ENCODE assay signal across 37 mouse cellular contexts in the genomic region with DNA sequence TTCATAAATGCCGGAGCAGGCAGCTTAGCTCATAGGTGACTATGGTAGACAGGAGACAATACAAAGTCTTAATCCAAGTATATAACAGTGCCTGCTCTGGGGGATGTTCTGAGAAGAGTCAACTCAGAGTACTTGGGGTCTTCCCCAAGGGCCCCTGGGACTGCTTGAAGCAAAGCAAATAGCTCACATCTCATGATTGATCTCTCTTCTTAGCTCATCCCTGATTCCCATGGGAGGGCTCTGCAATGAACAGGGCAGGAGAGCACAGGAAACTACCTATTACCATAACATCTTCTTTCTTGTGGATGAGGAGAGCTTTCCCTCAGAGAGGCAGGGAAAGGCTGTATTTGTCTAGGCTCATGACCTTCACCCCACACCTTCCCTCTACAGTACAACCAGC. TPM values are rescaled to one million over a fixed set of nuclear protein-coding genes. Genes with fewer than 3 reads are reported as not detected.
"Had no signal": no experiment of that assay in that cellular context is flagged by ENCODE, and none has a peak within 500 bp of the region (broad histone marks: within the 10 kb centered on the region; RNA-seq: fewer than 3 reads in every experiment).

No protein-coding gene starts in this region.

- H3K4me1 ChIP-seq: embryonic facial prominence, embryonic 10.5 days; embryonic facial prominence, embryonic 12.5 days; embryonic facial prominence, embryonic 13.5 days; embryonic facial prominence, embryonic 15.5 days; forebrain, embryonic 10.5 days; forebrain, embryonic 12.5 days; forebrain, embryonic 13.5 days; forebrain, embryonic 15.5 days; heart, embryonic 10.5 days had no signal

- H3K9me3 ChIP-seq: embryonic facial prominence, embryonic 10.5 days; embryonic facial prominence, embryonic 12.5 days; embryonic facial prominence, embryonic 13.5 days; embryonic facial prominence, embryonic 15.5 days; forebrain, embryonic 10.5 days; forebrain, embryonic 12.5 days; forebrain, embryonic 13.5 days; forebrain, embryonic 15.5 days; heart, embryonic 10.5 days had no signal

- H3K27ac ChIP-seq: embryonic facial prominence, embryonic 10.5 days; embryonic facial prominence, embryonic 12.5 days; embryonic facial prominence, embryonic 13.5 days; embryonic facial prominence, embryonic 15.5 days; forebrain, embryonic 10.5 days; forebrain, embryonic 12.5 days; forebrain, embryonic 13.5 days; forebrain, embryonic 15.5 days; gastrocnemius, adult 2 months; heart, adult 2 months; heart, embryonic 10.5 days had no signal

- H3K27me3 ChIP-seq: embryonic facial prominence, embryonic 12.5 days; embryonic facial prominence, embryonic 13.5 days; embryonic facial prominence, embryonic 15.5 days; forebrain, embryonic 12.5 days; forebrain, embryonic 13.5 days; forebrain, embryonic 15.5 days had no signal

- H3K4me2 ChIP-seq: embryonic facial prominence, embryonic 12.5 days; embryonic facial prominence, embryonic 13.5 days; embryonic facial prominence, embryonic 15.5 days; forebrain, embryonic 12.5 days; forebrain, embryonic 13.5 days; forebrain, embryonic 15.5 days had no signal

- H3K36me3 ChIP-seq: embryonic facial prominence, embryonic 10.5 days; embryonic facial prominence, embryonic 12.5 days; embryonic facial prominence, embryonic 13.5 days; embryonic facial prominence, embryonic 15.5 days; forebrain, embryonic 10.5 days; forebrain, embryonic 12.5 days; forebrain, embryonic 15.5 days; heart, embryonic 10.5 days had no signal

- DNase-seq: cerebellum, adult 9-10 months; cerebellum, adult 9-11 months; cerebellum, postnatal 10 days; cerebellum, postnatal 14 days; cerebellum, postnatal 25 days; cerebellum, postnatal 36 days; embryo, embryonic 11 days; forebrain, postnatal 0 days; gastrocnemius, adult 2 months; gastrocnemius, postnatal 10 days; gastrocnemius, postnatal 14 days; gastrocnemius, postnatal 25 days; gastrocnemius, postnatal 36 days; heart, adult 11 months; heart, adult 2 months had no signal

- H3K4me3 ChIP-seq: embryonic facial prominence, embryonic 10.5 days; embryonic facial prominence, embryonic 12.5 days; embryonic facial prominence, embryonic 13.5 days; embryonic facial prominence, embryonic 15.5 days; erythroblast, embryonic 14.5 days; forebrain, embryonic 10.5 days; forebrain, embryonic 12.5 days; forebrain, embryonic 13.5 days; forebrain, embryonic 15.5 days; gastrocnemius, adult 2 months; heart, adult 2 months; heart, embryonic 10.5 days had no signal

- H3K9ac ChIP-seq: embryonic facial prominence, embryonic 12.5 days; embryonic facial prominence, embryonic 13.5 days; embryonic facial prominence, embryonic 15.5 days; forebrain, embryonic 12.5 days; forebrain, embryonic 13.5 days; forebrain, embryonic 15.5 days; forebrain, postnatal 0 days had no signal

RNA-seq across cellular contexts. Expression of gene Gm9195, which starts 32.7 kb away (rescaled TPM):
- total RNA-seq: common myeloid progenitor, adult 5-6 weeks; forebrain, postnatal 0 days; gastrocnemius, adult 18-20 months; gastrocnemius, adult 2 months; gastrocnemius, adult 8-10 months; gastrocnemius, postnatal 10 days; gastrocnemius, postnatal 14 days; gastrocnemius, postnatal 25 days; gastrocnemius, postnatal 36 days; gastrocnemius, postnatal 4 days; granulocyte monocyte progenitor cell, adult 5-6 weeks; heart, adult 2 months; heart, adult 8-10 months had no signal
- polyA plus RNA-seq: embryonic facial prominence, embryonic 10.5 days; embryonic facial prominence, embryonic 11.5 days; embryonic facial prominence, embryonic 12.5 days; embryonic facial prominence, embryonic 13.5 days; embryonic facial prominence, embryonic 15.5 days; erythroblast, embryonic 14.5 days; forebrain, embryonic 10.5 days; forebrain, embryonic 11.5 days; forebrain, embryonic 12.5 days; forebrain, embryonic 13.5 days; forebrain, embryonic 14.5 days; forebrain, embryonic 15.5 days; forebrain, embryonic 16.5 days; forebrain, postnatal 0 days; frontal cortex, adult 2 months; gonadal fat pad, adult 2 months; heart, adult 2 months; heart, embryonic 10.5 days had no signal
